Mouse (Mus musculus) midbrain, embryonic 14.5 days (tissue): ENCODE results near the gene Capn5. TPM values are rescaled to one million over a fixed set of nuclear protein-coding genes. Genes with fewer than 3 reads are reported as not detected.
A peak's percentile ranks its signal among the peaks of the same experiment; 100 is the strongest.

Experiments
- ATAC-seq: fragments of 200-750 bp; cut with Nextera tagmentation; 2 replicates; pipeline ENCODE4 v1.8.0; 2017; ENCODE audit warnings: moderate number of reproducible peaks, moderate library complexity; ENCODE audit not compliant: low FRiP score, low TSS enrichment
- DNase-seq: peaks from one replicate; pipeline ENCODE4 v3.0.0-alpha.2; 2015
- H3K27ac ChIP-seq: fragments of 300-500 bp; sonication (generic); replicated peaks from 2 replicates; pipeline ENCODE4 v1.5.1; 2014; ENCODE audit warnings: mild to moderate bottlenecking, low read depth, low read length, moderate library complexity
- H3K27me3 ChIP-seq: fragments of 300-500 bp; sonication (generic); 2 replicates; pipeline ENCODE4 v1.6.1; 2014; ENCODE audit warnings: low read length, control low read depth, mixed read lengths; ENCODE audit not compliant: control insufficient read depth, insufficient read depth
- H3K36me3 ChIP-seq: fragments of 300-500 bp; sonication (generic); 2 replicates; pipeline ENCODE4 v1.6.1; 2014; ENCODE audit warnings: low read length, control low read depth; ENCODE audit not compliant: control insufficient read depth, insufficient read depth
- H3K4me1 ChIP-seq: fragments of 300-500 bp; sonication (generic); 2 replicates; pipeline ENCODE4 v1.6.1; 2014; ENCODE audit warnings: mild to moderate bottlenecking, antibody characterized with exemption, low read length, control low read depth; ENCODE audit not compliant: control insufficient read depth, insufficient read depth
- H3K4me2 ChIP-seq: fragments of 300-500 bp; sonication (generic); 2 replicates; pipeline ENCODE4 v1.6.1; 2014; ENCODE audit warnings: mild to moderate bottlenecking, low read length, moderate library complexity
- H3K4me3 ChIP-seq: fragments of 300-500 bp; sonication (generic); replicated peaks from 2 replicates; pipeline ENCODE4 v1.5.1; 2014; ENCODE audit warnings: low read depth, low read length
- H3K9ac ChIP-seq: fragments of 300-500 bp; sonication (generic); replicated peaks from 2 replicates; pipeline ENCODE4 v1.6.1; 2014; ENCODE audit warnings: mild to moderate bottlenecking, low read length, moderate library complexity
- H3K9me3 ChIP-seq: fragments of 300-500 bp; sonication (generic); 2 replicates; pipeline ENCODE4 v1.6.1; 2016; ENCODE audit warnings: low read length, control low read depth, mixed read lengths; ENCODE audit not compliant: control insufficient read depth
- WGBS: fragments of 180-500 bp; shearing (Covaris S2); extraction: QIAGEN DNeasy Blood & Tissue Kit; methylation state at CpG from one replicate; pipeline ENCODE4 v1.1.7; 2014; 5-methylcytosine and 5-hydroxymethylcytosine counted together
- polyA plus RNA-seq: library from polyadenylated mRNA; unstranded; fragments of >200 nt; fragmentation: Nextera tagmentation; extraction: Ambion mirVana; gene quantifications from 2 replicates; pipeline ENCODE4 v1.2.1, GENCODE M21; 2014

The Capn5 gene
- polyA plus RNA-seq, result 9.8 and 9.9 TPM in 2 replicates

GRCm38 (mm10) chr7:98177929-98178559 is at the start of gene Capn5:
Gene Capn5 (minus strand): TSS chr7:98178274.
- peak within 1 kb of the TSS; percentile 62 for H3K9ac ChIP-seq
- DNase-seq (peak; percentile 83), ATAC-seq (peak; percentile 80)
- H3K4me2 ChIP-seq, result peak within 1 kb of the TSS; percentile 71
- under 1% methylated on average over 42 of the region's 44 CpGs for WGBS
- H3K4me3 ChIP-seq, result peak within 1 kb of the TSS; percentile 56
- H3K36me3 ChIP-seq, result no peaks in the 10 kb centered on the region
- peaks cover 8% of the 10 kb centered on the region; the same call in 1 of the 2 replicates for H3K27me3 ChIP-seq
- H3K4me1 ChIP-seq, result 0 out of 2 replicates have a peak, but pooled peaks cover 3% of the 10 kb centered on the region
- no peaks in the 10 kb centered on the region for H3K9me3 ChIP-seq
- no peak within 1 kb of the TSS for H3K27ac ChIP-seq

- no peak overlapping the region for H3K4me2 ChIP-seq
- no peak overlapping the region for H3K27ac ChIP-seq
- H3K27me3 ChIP-seq, result no peaks in the 10 kb centered on the region
- H3K4me3 ChIP-seq, result no peak overlapping the region
- no peaks in the 10 kb centered on the region for H3K4me1 ChIP-seq
- DNase-seq, result no peak
- H3K36me3 ChIP-seq, result no peaks in the 10 kb centered on the region
- ATAC-seq, result no peak
- no peak overlapping the region for H3K9ac ChIP-seq
- WGBS, result 94% methylated on average over 4 of the region's 4 CpGs
- H3K9me3 ChIP-seq, result no peaks in the 10 kb centered on the region
Observed at GRCm38 (mm10) chr7:98223796-98224195, 45.7 kb upstream of the Capn5 start.

- Histone ChIP-seq H3K4me1 (no peaks in the 10 kb centered on the region), H3K9ac (no peak overlapping the region), H3K36me3 (no peaks in the 10 kb centered on the region), H3K9me3 (no peaks in the 10 kb centered on the region), H3K4me2 (no peak overlapping the region), H3K27ac (no peak overlapping the region), H3K4me3 (no peak overlapping the region), H3K27me3 (no peaks in the 10 kb centered on the region)
- ATAC-seq, result no peak
- DNase-seq, result peak; percentile 44
Observed at GRCm38 (mm10) chr7:98216713-98217112, 38.6 kb upstream of the Capn5 start.

GRCm38 (mm10) chr7:98202946-98203345 is 24.9 kb upstream of the Capn5 start:
- Histone ChIP-seq H3K4me3 (no peak overlapping the region), H3K4me2 (no peak overlapping the region), H3K9ac (no peak overlapping the region), H3K9me3 (no peaks in the 10 kb centered on the region), H3K4me1 (no peaks in the 10 kb centered on the region), H3K27me3 (no peaks in the 10 kb centered on the region), H3K36me3 (no peaks in the 10 kb centered on the region), H3K27ac (no peak overlapping the region)
- ATAC-seq (no peak), DNase-seq (no peak)
- 83% methylated on average over 4 of the region's 4 CpGs for WGBS

- DNase-seq (no peak), ATAC-seq (no peak)
- H3K4me3 ChIP-seq, result no peak overlapping the region
- no peaks in the 10 kb centered on the region for H3K4me1 ChIP-seq
- 86% methylated on average over 5 of the region's 5 CpGs for WGBS
- H3K4me2 ChIP-seq, result no peak overlapping the region
- H3K27ac ChIP-seq, result no peak overlapping the region
- H3K9ac ChIP-seq, result no peak overlapping the region
- H3K36me3 ChIP-seq, result no peaks in the 10 kb centered on the region
- H3K27me3 ChIP-seq, result 0 out of 2 replicates have a peak, but pooled peaks cover under 1% of the 10 kb centered on the region
- H3K9me3 ChIP-seq, result no peaks in the 10 kb centered on the region
Observed at GRCm38 (mm10) chr7:98201493-98202028, 23.5 kb upstream of the Capn5 start.

GRCm38 (mm10) chr7:98200396-98200795 is 22.3 kb upstream of the Capn5 start:
- Histone ChIP-seq H3K9ac (no peak overlapping the region), H3K27me3 (peaks cover 12% of the 10 kb centered on the region), H3K27ac (no peak overlapping the region), H3K4me1 (no peaks in the 10 kb centered on the region), H3K9me3 (no peaks in the 10 kb centered on the region), H3K36me3 (no peaks in the 10 kb centered on the region), H3K4me3 (no peak overlapping the region), H3K4me2 (no peak overlapping the region)
- ATAC-seq, result no peak
- WGBS, result 94% methylated on average over 3 of the region's 3 CpGs
- no peak for DNase-seq

- no peak within 1 kb of the TSS for H3K4me2 ChIP-seq
- no peaks in the 10 kb centered on the region for H3K36me3 ChIP-seq
- no peak within 1 kb of the TSS for H3K9ac ChIP-seq
- H3K27me3 ChIP-seq, result peaks cover 22% of the 10 kb centered on the region
- WGBS, result 91% methylated on average over 4 of the region's 4 CpGs
- no peak within 1 kb of the TSS for H3K27ac ChIP-seq
- DNase-seq (no peak), ATAC-seq (no peak)
- peaks cover under 1% of the 10 kb centered on the region; the same call in 1 of the 2 replicates for H3K4me1 ChIP-seq
- H3K4me3 ChIP-seq, result no peak within 1 kb of the TSS
- H3K9me3 ChIP-seq, result no peaks in the 10 kb centered on the region
Observed at GRCm38 (mm10) chr7:98199381-98199780, 21.3 kb upstream of the Capn5 start, which contains the start of gene B3gnt6. Gene B3gnt6 (minus strand): TSS chr7:98199481.

GRCm38 (mm10) chr7:98195151-98195801 is 17.2 kb upstream of the Capn5 start:
- H3K4me1 ChIP-seq, result peaks cover 13% of the 10 kb centered on the region
- DNase-seq, result no peak
- no peak for ATAC-seq
- H3K27ac ChIP-seq, result no peak overlapping the region
- no peak overlapping the region for H3K4me2 ChIP-seq
- H3K9ac ChIP-seq, result no peak overlapping the region
- no peaks in the 10 kb centered on the region for H3K9me3 ChIP-seq
- 52% methylated on average over 10 of the region's 10 CpGs for WGBS
- peaks cover 56% of the 10 kb centered on the region for H3K27me3 ChIP-seq
- H3K4me3 ChIP-seq, result no peak overlapping the region
- no peaks in the 10 kb centered on the region for H3K36me3 ChIP-seq
